Mouse (Mus musculus) E14TG2a.4 (cell line): ENCODE data around the gene Asic4.

Source experiments
- CTCF ChIP-seq: conservative IDR thresholded peaks from 2 replicates; pipeline ENCODE4 v1.5.1; 2014; ENCODE audit warnings: low read length
- POU5F1 ChIP-seq: IDR thresholded peaks from 2 replicates; pipeline ENCODE4 v1.6.1; 2014; ENCODE audit warnings: low read length, borderline replicate concordance

- TF ChIP-seq CTCF = no peak
- no peak for TF ChIP-seq POU5F1
Measured at GRCm38 (mm10) chr1:75478497-75478896, 28.3 kb downstream of the Asic4 start.
